9 mouse cellular contexts compared by ENCODE assay signal in genomic region chr6:85836098-85836497, GRCm38 (mm10). TPM values are rescaled to one million over a fixed set of nuclear protein-coding genes. Genes with fewer than 3 reads are reported as not detected.
"Had no signal": no experiment of that assay in that cellular context is flagged by ENCODE, and none has a peak within 500 bp of the region (broad histone marks: within the 10 kb centered on the region; RNA-seq: fewer than 3 reads in every experiment).

No protein-coding gene starts in this region.

RNA-seq across cellular contexts. Expression of gene Nat8, which starts 4.2 kb away (rescaled TPM):
- total RNA-seq: neutrophil, adult 5-6 weeks had no signal
- polyA plus RNA-seq: neural tube, embryonic 13.5 days; neural tube, embryonic 14.5 days; neural tube, embryonic 15.5 days; stomach, embryonic 14.5 days; stomach, postnatal 0 days; thymus, postnatal 0 days had no signal

RNA-seq across cellular contexts. Expression of gene Nat8f5, which starts 15.3 kb away (rescaled TPM):
- total RNA-seq: neutrophil, adult 5-6 weeks had no signal
- polyA plus RNA-seq: neural tube, embryonic 14.5 days; stomach, embryonic 14.5 days; stomach, embryonic 15.5 days; stomach, embryonic 16.5 days; thymus, postnatal 0 days had no signal

RNA-seq across cellular contexts. Expression of gene Nat8f6, which starts 15.3 kb away (rescaled TPM):
- total RNA-seq: neutrophil, adult 5-6 weeks had no signal
- polyA plus RNA-seq: neural tube, embryonic 13.5 days; neural tube, embryonic 14.5 days; neural tube, embryonic 15.5 days; stomach, embryonic 14.5 days; stomach, embryonic 15.5 days; stomach, embryonic 16.5 days; stomach, postnatal 0 days; thymus, postnatal 0 days had no signal

RNA-seq across cellular contexts. Expression of gene Nat8f2, which starts 32.9 kb away (rescaled TPM):
- total RNA-seq: neutrophil, adult 5-6 weeks had no signal
- polyA plus RNA-seq: neural tube, embryonic 13.5 days; neural tube, embryonic 14.5 days; neural tube, embryonic 15.5 days; stomach, embryonic 14.5 days; stomach, postnatal 0 days had no signal
